Mouse (Mus musculus): ENCODE results near the gene Ado. TPM values are rescaled to one million over a fixed set of nuclear protein-coding genes. Genes with fewer than 3 reads are reported as not detected.

The Ado gene
- polyA plus RNA-seq (2012; rRNA removed; ENCODE audit: low replicate concordance): 9.8 and 10.2 TPM in 2 replicates

GRCm38 (mm10) chr10:67548877-67549731 is at the start of gene Ado:
Gene Ado, minus strand, starts transcription at chr10:67548955.

GRCm38 (mm10) chr10:67535256-67535655 is 13.5 kb downstream of the Ado start, which contains the start of gene Egr2:
Gene Egr2, plus strand, starts transcription at chr10:67535475.

Other genes with a start within 250 kb of the Ado start
- gene Egr2, start 13.5 kb downstream of the Ado start, polyA plus RNA-seq (2012; rRNA removed; ENCODE audit: low replicate concordance): 1.5 and 2.7 TPM in 2 replicates

Data from duodenum, adult 2 months (tissue).